10 mouse cellular contexts compared by ENCODE assay signal in genomic region chr2:3753749-3754148, GRCm38 (mm10).
DNase-seq lines count a peak whose midpoint lies in the region; ATAC-seq and TF ChIP-seq lines count a peak whose summit lies in the region.
"Had no signal": no experiment of that assay in that cellular context is flagged by ENCODE, and none has a peak within 500 bp of the region (broad histone marks: within the 10 kb centered on the region; RNA-seq: fewer than 3 reads in every experiment).

No protein-coding gene starts in this region.

- H3K4me1 ChIP-seq in heart, embryonic 14.5 days (ENCODE audit: control insufficient read depth in 2 of 2, insufficient read depth in 2 of 2, low read length in 2 of 2) = peaks cover 15 to 22% of the 10 kb centered on the region in 2 experiments
- peaks cover 37% of the 10 kb centered on the region for H3K4me1 ChIP-seq in spleen, adult 2 months (ENCODE audit: control insufficient read depth, insufficient read depth, insufficient read length)
- H3K4me1 ChIP-seq in hindbrain, embryonic 16.5 days (ENCODE audit: control insufficient read depth, insufficient read depth, low read depth, low read length) = peaks cover 17% of the 10 kb centered on the region
- H3K4me1 ChIP-seq in stomach, embryonic 15.5 days = peaks cover 28% of the 10 kb centered on the region

- 8% methylated on average over 2 of the region's 2 CpGs for WGBS in heart, embryonic 14.5 days
- WGBS in spleen, adult 2 months = 0% methylated on average over 2 of the region's 2 CpGs
- whole genome bisulfite sequencing in hindbrain, embryonic 16.5 days = 24% methylated on average over 2 of the region's 2 CpGs
- WGBS in stomach, embryonic 15.5 days = 20% methylated on average over 2 of the region's 2 CpGs

- H3K9ac ChIP-seq in heart, embryonic 14.5 days (ENCODE audit: low read length) = peak overlapping the region; percentile 23; the same call in 1 of the 2 replicates
- H3K9ac ChIP-seq in hindbrain, embryonic 16.5 days (ENCODE audit: low read depth, low read length) = no peak overlapping the region
- no peak overlapping the region for H3K9ac ChIP-seq in stomach, embryonic 15.5 days

- H3K36me3 ChIP-seq in heart, embryonic 14.5 days (ENCODE audit: control insufficient read depth, insufficient read depth, low read length) = no peaks in the 10 kb centered on the region
- no peaks in the 10 kb centered on the region for H3K36me3 ChIP-seq in spleen, adult 2 months (ENCODE audit: control insufficient read depth, insufficient read depth, low read length)
- no peaks in the 10 kb centered on the region for H3K36me3 ChIP-seq in hindbrain, embryonic 16.5 days (ENCODE audit: control insufficient read depth, insufficient read depth, low read length)
- no peaks in the 10 kb centered on the region for H3K36me3 ChIP-seq in stomach, embryonic 15.5 days

- DNase-seq in heart, adult 8-10 months (ENCODE audit: low spot score) = no peak
- DNase-seq in spleen, adult 2 months (ENCODE audit: low read depth in 1 of 2, low spot score in 2 of 2) = no peak
- DNase-seq in spleen, postnatal 14 days (ENCODE audit: low spot score in 2 of 2) = no peak
- no peak for DNase-seq in adrenal gland, postnatal 25 days
- DNase-seq in ovary, postnatal 14 days (ENCODE audit: low spot score) = no peak

- no peak overlapping the region for H3K4me2 ChIP-seq in heart, embryonic 14.5 days (ENCODE audit: low read length)
- H3K4me2 ChIP-seq in hindbrain, embryonic 16.5 days (ENCODE audit: low read length) = no peak overlapping the region
- no peak overlapping the region for H3K4me2 ChIP-seq in stomach, embryonic 15.5 days

- ATAC-seq in heart, embryonic 14.5 days (ENCODE audit: insufficient number of reproducible peaks, insufficient read depth, low FRiP score, low read depth) = no peak
- ATAC-seq in hindbrain, embryonic 16.5 days = peak; percentile 72
- no peak for ATAC-seq in stomach, embryonic 15.5 days (ENCODE audit: insufficient read depth, low FRiP score, low read depth)

- H3K9me3 ChIP-seq in heart, embryonic 14.5 days (ENCODE audit: control insufficient read depth, low read length) = no peaks in the 10 kb centered on the region
- H3K9me3 ChIP-seq in hindbrain, embryonic 16.5 days (ENCODE audit: control insufficient read depth, low read length) = no peaks in the 10 kb centered on the region
- no peaks in the 10 kb centered on the region for H3K9me3 ChIP-seq in stomach, embryonic 15.5 days
- H3K9me3 ChIP-seq: G1E had no signal

- TF ChIP-seq POLR2A in spleen, adult 2 months (IDR thresholded peaks at IDR 0.05; ENCODE audit: low read depth, low read length) = no peak

- H3K27me3 ChIP-seq in heart, embryonic 14.5 days (ENCODE audit: control insufficient read depth, insufficient read depth, low read length) = no peaks in the 10 kb centered on the region
- no peaks in the 10 kb centered on the region for H3K27me3 ChIP-seq in spleen, adult 2 months (ENCODE audit: control insufficient read depth, insufficient read depth, low read length)
- H3K27me3 ChIP-seq in hindbrain, embryonic 16.5 days (replicated peaks; ENCODE audit: control insufficient read depth, insufficient read depth, low read length) = no peaks in the 10 kb centered on the region
- H3K27me3 ChIP-seq in stomach, embryonic 15.5 days (replicated peaks) = no peaks in the 10 kb centered on the region

- no peak for TF ChIP-seq CTCF in spleen, adult 2 months (IDR thresholded peaks at IDR 0.05; ENCODE audit: extremely low read depth, insufficient read depth, insufficient read length, insufficient replicate concordance)

- H3K27ac ChIP-seq in heart, embryonic 14.5 days (replicated peaks in 1 of 2; ENCODE audit: control insufficient read depth in 1 of 2, insufficient read depth in 1 of 2, low read depth in 2 of 2, low read length in 2 of 2) = no peak overlapping the region
- H3K27ac ChIP-seq in spleen, adult 2 months (ENCODE audit: insufficient read depth, low read length) = peak overlapping the region; percentile 44; the same call in 1 of the 2 replicates
- H3K27ac ChIP-seq in hindbrain, embryonic 16.5 days (ENCODE audit: low read depth, low read length) = peak overlapping the region; percentile 67
- H3K27ac ChIP-seq in stomach, embryonic 15.5 days = peak overlapping the region; percentile 60; the same call in 1 of the 2 replicates
- H3K27ac ChIP-seq: left cerebral cortex, adult 2 months had no signal

- H3K4me3 ChIP-seq in heart, embryonic 14.5 days (ENCODE audit: control insufficient read depth in 1 of 2, insufficient read depth in 1 of 2, low read depth in 1 of 2, low read length in 2 of 2) = no peak overlapping the region
- no peak overlapping the region for H3K4me3 ChIP-seq in spleen, adult 2 months (ENCODE audit: extremely low read depth, insufficient read depth, insufficient read length)
- no peak overlapping the region for H3K4me3 ChIP-seq in hindbrain, embryonic 16.5 days (ENCODE audit: low read length)
- H3K4me3 ChIP-seq in stomach, embryonic 15.5 days (replicated peaks) = no peak overlapping the region
- H3K4me3 ChIP-seq: left cerebral cortex, adult 2 months had no signal

Comparison
In these comparisons a context has a peak if more than half of its experiments do, and no peak if none do; other contexts are left out.
1. H3K27ac ChIP-seq: peak in spleen, adult 2 months (single experiment), hindbrain, embryonic 16.5 days (single experiment) and stomach, embryonic 15.5 days (single experiment); none in heart, embryonic 14.5 days (0 of 2).